Mouse (Mus musculus) liver, adult 10 weeks (tissue): ENCODE results near the gene Aspg. TPM values are rescaled to one million over a fixed set of nuclear protein-coding genes. Genes with fewer than 3 reads are reported as not detected.

Experiments used
- polyA plus RNA-seq: library from polyadenylated mRNA; stranded (reverse); fragments of 350-450 nt; fragmentation: Illumina TruSeq; extraction: RNeasy Lipid Tissue Mini Kit (QIAGEN cat#74804); gene quantifications from one replicate; pipeline ENCODE4 v1.2.3, GENCODE M21; 2014; ENCODE audit warnings: low read depth, low replicate concordance

The Aspg gene
- 12.8 TPM for polyA plus RNA-seq

GRCm38 (mm10) chr12:112106541-112106971, at the start of gene Aspg:
Gene Aspg (plus strand): TSS chr12:112106679.

GRCm38 (mm10) chr12:112145875-112146651, 39.6 kb downstream of the Aspg start, which contains the start of gene Kif26a:
Gene Kif26a (plus strand): TSS chr12:112146208.

Other genes with a start within 250 kb of the Aspg start
- gene Ppp1r13b, start 198.6 kb upstream of the Aspg start, polyA plus RNA-seq: 2.1 TPM
- gene Atp5mpl, start 139.7 kb upstream of the Aspg start, polyA plus RNA-seq: 712 TPM
- gene Tdrd9, start 135.1 kb upstream of the Aspg start, polyA plus RNA-seq: not detected
- gene Rd3l, start 125.4 kb upstream of the Aspg start, polyA plus RNA-seq: not detected
- gene Kif26a, start 39.5 kb downstream of the Aspg start, polyA plus RNA-seq: 0.05 TPM